Mouse (Mus musculus) lung, adult 18-20 months (tissue): ENCODE measurements around the gene Ptbp2.

ENCODE experiments used
- DNase-seq, 2 experiments: peaks; one replicate each; pipeline ENCODE4 v3.0.0; 2022; ENCODE audit warnings: mixed read lengths in 2 of 2

Ptbp2 gene

DNA sequence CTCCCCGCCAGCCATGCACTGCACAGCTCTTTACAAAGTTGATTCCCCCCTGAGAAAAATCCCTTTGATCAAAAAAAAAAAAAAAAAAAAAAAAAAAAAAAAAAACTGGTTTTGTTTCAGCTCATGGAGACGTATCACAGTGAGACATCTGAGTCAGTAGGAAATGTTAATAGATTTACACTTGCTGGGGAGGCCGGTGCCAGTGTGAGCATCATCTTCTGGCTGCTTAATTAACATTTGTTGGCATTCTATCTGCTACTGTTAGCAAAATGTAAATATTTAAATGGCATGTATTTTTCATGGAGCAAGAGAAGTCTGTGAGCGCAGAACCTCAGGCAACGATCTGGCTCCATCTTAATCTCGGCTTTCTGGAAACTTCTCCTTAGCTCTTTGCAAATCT is 99.5 kb downstream of the Ptbp2 start:
- no peak for DNase-seq
